Comparison of ENCODE assay signal across 8 mouse cellular contexts in the genomic region with DNA sequence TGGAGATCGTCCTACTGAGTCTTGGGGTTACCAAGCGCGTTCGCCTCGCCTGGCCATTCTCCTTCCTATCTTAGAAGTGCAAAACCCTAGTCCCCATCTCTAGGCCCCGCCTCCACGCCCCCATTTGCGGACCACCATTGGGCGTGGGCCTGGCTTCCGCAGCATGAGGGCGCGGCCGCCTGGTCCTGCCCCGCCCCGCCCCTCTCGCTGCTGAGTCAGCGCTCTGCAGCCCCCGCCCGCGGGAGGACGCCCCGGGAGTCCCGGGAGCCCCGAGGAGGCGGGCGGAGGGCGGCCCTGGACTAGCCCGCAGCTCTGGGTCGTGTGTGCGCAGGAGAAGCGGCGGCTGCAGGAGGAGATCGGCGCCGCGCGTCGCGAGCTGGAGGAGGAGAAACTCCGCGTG. TPM values are rescaled to one million over a fixed set of nuclear protein-coding genes. Genes with fewer than 3 reads are reported as not detected.
DNase-seq lines count a peak whose midpoint lies in the region; ATAC-seq and TF ChIP-seq lines count a peak whose summit lies in the region.

No protein-coding gene starts in this region.

- no peaks in the 10 kb centered on the region for H3K9me3 ChIP-seq in limb, embryonic 13.5 days

- H3K4me2 ChIP-seq in limb, embryonic 13.5 days (replicated peaks) = peak overlapping the region; percentile 83

- H3K27me3 ChIP-seq in limb, embryonic 13.5 days = peaks cover 71% of the 10 kb centered on the region

- peak overlapping the region; percentile 39 for H3K4me3 ChIP-seq in left cerebral cortex, adult 2 months
- peak overlapping the region; percentile 53 for H3K4me3 ChIP-seq in limb, embryonic 13.5 days

- ATAC-seq in granulocyte monocyte progenitor cell, adult 5-6 weeks (replicated peaks; ENCODE audit: poor library complexity, severe bottlenecking) = peak; percentile 78
- ATAC-seq in limb, embryonic 13.5 days (ENCODE audit: low FRiP score, low read depth) = peak; percentile 86

- peak overlapping the region; percentile 70 for H3K9ac ChIP-seq in limb, embryonic 13.5 days

- WGBS in limb, embryonic 13.5 days = 2% methylated on average over 41 of the region's 41 CpGs

- peak; percentile 31 to 36 for DNase-seq in left cerebral cortex, adult 2 months (ENCODE audit: extremely low spot score in 1 of 2, low spot score in 2 of 2)
- no peak for DNase-seq in left cerebral cortex, adult 9 months (ENCODE audit: low spot score in 2 of 2)
- DNase-seq in adrenal gland, postnatal 36 days = peak; percentile 69 to 81
- DNase-seq in neural tube, embryonic 10.5 days (ENCODE audit: extremely low spot score, low spot score) = peak; percentile 69
- DNase-seq in thymus, postnatal 25 days = peak; percentile 80
- DNase-seq in cerebellum, adult 11-12 months = no peak

- H3K4me1 ChIP-seq in limb, embryonic 13.5 days = peaks cover 26% of the 10 kb centered on the region

- TF ChIP-seq CTCF in left cerebral cortex, adult 2 months (IDR thresholded peaks at IDR 0.05) = no peak

- no peak overlapping the region for H3K27ac ChIP-seq in left cerebral cortex, adult 2 months
- H3K27ac ChIP-seq in limb, embryonic 13.5 days = no peak overlapping the region

- H3K36me3 ChIP-seq in limb, embryonic 13.5 days = no peaks in the 10 kb centered on the region

- intact Hi-C loops in left cerebral cortex, adult 2 months (cut with DNase I) = no loop called here

RNA-seq across cellular contexts. Expression of a gene that starts 4.6 kb away (rescaled TPM):
- total RNA-seq in left cerebral cortex, adult 2 months (2021) = 1 to 10 TPM; 2.2 to 2.7 TPM
- under 1 TPM; 0.43 to 0.46 TPM for total RNA-seq in adrenal gland, postnatal 36 days (2021)
- total RNA-seq in granulocyte monocyte progenitor cell, adult 5-6 weeks (2014; fragmentation: Nextera tagmentation) = not detected in 2 replicates
- total RNA-seq in granulocyte monocyte progenitor cell, adult 5-6 weeks (2017) = not detected in 2 replicates
- polyA plus RNA-seq in limb, embryonic 13.5 days (2015; fragmentation: Nextera tagmentation; extraction: Ambion mirVana) = 6.6 and 7.6 TPM in 2 replicates

RNA-seq across cellular contexts. Expression of a gene that starts 13.9 kb away (rescaled TPM):
- 1 to 10 TPM; 1.0 to 1.3 TPM for total RNA-seq in left cerebral cortex, adult 2 months (2021)
- total RNA-seq in adrenal gland, postnatal 36 days (2021) = not detected
- not detected in 2 replicates for total RNA-seq in granulocyte monocyte progenitor cell, adult 5-6 weeks (2014; fragmentation: Nextera tagmentation)
- total RNA-seq in granulocyte monocyte progenitor cell, adult 5-6 weeks (2017) = not detected in 2 replicates
- 0.22 and 0.31 TPM in 2 replicates for polyA plus RNA-seq in limb, embryonic 13.5 days (2015; fragmentation: Nextera tagmentation; extraction: Ambion mirVana)

RNA-seq across cellular contexts. Expression of a gene that starts 16.5 kb away (rescaled TPM):
- total RNA-seq in left cerebral cortex, adult 2 months (2021) = under 1 TPM; 0.23 to 0.41 TPM
- total RNA-seq in adrenal gland, postnatal 36 days (2021) = 1 to 10 TPM; 2.0 to 2.2 TPM
- 0.88 and 0.90 TPM in 2 replicates for total RNA-seq in granulocyte monocyte progenitor cell, adult 5-6 weeks (2014; fragmentation: Nextera tagmentation)
- 1.4 and 1.9 TPM in 2 replicates for total RNA-seq in granulocyte monocyte progenitor cell, adult 5-6 weeks (2017)
- 0.98 and 1.1 TPM in 2 replicates for polyA plus RNA-seq in limb, embryonic 13.5 days (2015; fragmentation: Nextera tagmentation; extraction: Ambion mirVana)

RNA-seq across cellular contexts. Expression of a gene that starts 18.9 kb away (rescaled TPM):
- not detected for total RNA-seq in left cerebral cortex, adult 2 months (2021)
- not detected for total RNA-seq in adrenal gland, postnatal 36 days (2021)
- total RNA-seq in granulocyte monocyte progenitor cell, adult 5-6 weeks (2014; fragmentation: Nextera tagmentation) = not detected in 2 replicates
- total RNA-seq in granulocyte monocyte progenitor cell, adult 5-6 weeks (2017) = not detected in 2 replicates
- not detected in 2 replicates for polyA plus RNA-seq in limb, embryonic 13.5 days (2015; fragmentation: Nextera tagmentation; extraction: Ambion mirVana)

RNA-seq across cellular contexts. Expression of a gene that starts 24.6 kb away (rescaled TPM):
- under 1 TPM in 1 of 2 experiments, not detected in 1; 0.41 TPM for total RNA-seq in left cerebral cortex, adult 2 months (2021)
- under 1 TPM; 0.43 to 0.50 TPM for total RNA-seq in adrenal gland, postnatal 36 days (2021)
- 2.3 TPM in 1 of 2 replicates, not detected in the other for total RNA-seq in granulocyte monocyte progenitor cell, adult 5-6 weeks (2014; fragmentation: Nextera tagmentation)
- total RNA-seq in granulocyte monocyte progenitor cell, adult 5-6 weeks (2017) = not detected in 2 replicates
- 1.3 and 1.4 TPM in 2 replicates for polyA plus RNA-seq in limb, embryonic 13.5 days (2015; fragmentation: Nextera tagmentation; extraction: Ambion mirVana)

Comparison
In these comparisons a context has a peak if more than half of its experiments do, and no peak if none do; other contexts are left out.
1. DNase-seq: peak in left cerebral cortex, adult 2 months (2 of 2), adrenal gland, postnatal 36 days (2 of 2), neural tube, embryonic 10.5 days (single experiment) and thymus, postnatal 25 days (single experiment); none in left cerebral cortex, adult 9 months (0 of 2) and cerebellum, adult 11-12 months (single experiment).